Mouse (Mus musculus) layer of hippocampus, postnatal 14 days (tissue): ENCODE measurements at regions not wholly inside any gene's neighbourhood (a gene's known extent, or its start where the extent isn't known, plus 50 kb on each side); places are given as distances from the start of the nearest gene placed in this dataset.
A peak's percentile ranks its signal among the peaks of the same experiment; 100 is the strongest.

Experiments used
- DNase-seq, 2 experiments: peaks; one replicate each; pipeline ENCODE4 v3.0.0; 2021 to 2022; ENCODE audit warnings: low spot score in 2 of 2, mixed read lengths in 1 of 2

- DNase-seq, result no peak
Observed at GRCm38 (mm10) chr7:68945886-68946863, 197.1 kb upstream of the Arrdc4 start.

- no peak for DNase-seq
Observed at GRCm38 (mm10) chr7:68930627-68931334, 181.7 kb upstream of the Arrdc4 start.

GRCm38 (mm10) chr7:68929669-68930068 is 180.6 kb upstream of the Arrdc4 start:
- DNase-seq, result no peak

GRCm38 (mm10) chr7:68925640-68926039 is 176.6 kb upstream of the Arrdc4 start:
- DNase-seq, result no peak

GRCm38 (mm10) chr7:68918632-68919435 is 169.8 kb upstream of the Arrdc4 start:
- no peak for DNase-seq

- DNase-seq, result no peak
Observed at GRCm38 (mm10) chr7:68917876-68918200, 168.8 kb upstream of the Arrdc4 start.

- DNase-seq, result no peak
Observed at GRCm38 (mm10) chr7:68917137-68917875, 168.3 kb upstream of the Arrdc4 start.

GRCm38 (mm10) chr7:68915976-68916375 is 166.9 kb upstream of the Arrdc4 start:
- no peak for DNase-seq

GRCm38 (mm10) chr7:68914344-68914743 is 165.3 kb upstream of the Arrdc4 start:
- DNase-seq, result peak; percentile 18 to 67

GRCm38 (mm10) chr7:68911989-68912655 is 163.1 kb upstream of the Arrdc4 start:
- no peak for DNase-seq

GRCm38 (mm10) chr7:68911562-68911961 is 162.5 kb upstream of the Arrdc4 start:
- DNase-seq, result no peak

GRCm38 (mm10) chr7:68909694-68910093 is 160.7 kb upstream of the Arrdc4 start:
- no peak for DNase-seq

GRCm38 (mm10) chr7:68908401-68908834 is 159.4 kb upstream of the Arrdc4 start:
- DNase-seq, result peak in 1 of 2 experiments; percentile 1

GRCm38 (mm10) chr7:68907867-68908266 is 158.8 kb upstream of the Arrdc4 start:
- peak in 1 of 2 experiments; percentile 8 for DNase-seq

- DNase-seq, result peak in 1 of 2 experiments; percentile 4
Observed at GRCm38 (mm10) chr7:68906771-68907395, 157.8 kb upstream of the Arrdc4 start.

- DNase-seq, result peak in 1 of 2 experiments; percentile 14
Observed at GRCm38 (mm10) chr7:68905793-68906192, 156.8 kb upstream of the Arrdc4 start.

- DNase-seq, result no peak
Observed at GRCm38 (mm10) chr7:68886173-68886572, 137.1 kb upstream of the Arrdc4 start.

GRCm38 (mm10) chr7:68873008-68873407 is 124.0 kb upstream of the Arrdc4 start:
- no peak for DNase-seq

- no peak for DNase-seq
Observed at GRCm38 (mm10) chr7:68864322-68865031, 115.4 kb upstream of the Arrdc4 start.
